Mouse (Mus musculus): ENCODE results near the gene Plekhm3.

DNA sequence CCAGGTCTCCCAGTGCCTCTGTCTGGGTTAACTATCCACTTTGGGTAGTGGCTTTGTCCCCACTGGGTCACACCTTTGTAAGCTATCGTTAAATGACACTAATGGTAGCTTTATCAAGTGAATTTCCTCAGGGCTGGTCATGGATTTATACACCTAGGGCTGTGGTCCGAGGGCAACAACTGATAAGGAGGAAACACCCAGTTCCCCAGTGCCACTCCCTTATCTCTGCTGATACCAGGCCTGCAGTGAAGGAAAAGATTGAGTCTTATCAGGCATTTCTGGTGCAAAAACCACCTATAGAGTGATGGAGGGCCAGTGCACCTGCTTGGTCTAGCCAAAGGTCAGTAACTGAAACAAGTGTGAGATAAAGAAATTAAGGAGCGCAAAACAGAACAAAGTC lies 159.0 kb downstream of the Plekhm3 start:
- TF ChIP-seq HCFC1 (IDR thresholded peaks at IDR 0.05; ENCODE audit: borderline replicate concordance, insufficient read depth, low read length) (no peak), CHD2 (IDR thresholded peaks at IDR 0.05; ENCODE audit: low read depth, low read length) (no peak), MAFK (IDR thresholded peaks at IDR 0.05; ENCODE audit: insufficient read depth, low read depth, low read length) (no peak), ZNF384 (IDR thresholded peaks at IDR 0.05; ENCODE audit: low read depth, low read length) (no peak), ZC3H11A (IDR thresholded peaks at IDR 0.05; ENCODE audit: borderline replicate concordance, low read depth, low read length) (no peak)
